Comparison of ENCODE assay signal across 8 mouse cellular contexts in genomic region chr15:79328939-79329275, GRCm38 (mm10). TPM values are rescaled to one million over a fixed set of nuclear protein-coding genes. Genes with fewer than 3 reads are reported as not detected.
DNase-seq lines count a peak whose midpoint lies in the region; ATAC-seq and TF ChIP-seq lines count a peak whose summit lies in the region.
"Had no signal": no experiment of that assay in that cellular context is flagged by ENCODE, and none has a peak within 500 bp of the region (broad histone marks: within the 10 kb centered on the region; RNA-seq: fewer than 3 reads in every experiment).

No protein-coding gene starts in this region.

- no peak overlapping the region for H3K9ac ChIP-seq in lung, embryonic 14.5 days
- H3K9ac ChIP-seq in hindbrain, embryonic 14.5 days = no peak overlapping the region
- H3K9ac ChIP-seq in midbrain, postnatal 0 days (replicated peaks; ENCODE audit: low read length, poor library complexity, severe bottlenecking) = no peak overlapping the region
- H3K9ac ChIP-seq: limb, embryonic 15.5 days had no signal

- H3K4me1 ChIP-seq in lung, embryonic 14.5 days (ENCODE audit: insufficient read depth) = peaks cover 12% of the 10 kb centered on the region
- H3K4me1 ChIP-seq in bone marrow macrophage, adult 2 months (ENCODE audit: control insufficient read depth, insufficient read depth, low read length) = peaks cover 48% of the 10 kb centered on the region
- peaks cover 23% of the 10 kb centered on the region for H3K4me1 ChIP-seq in hindbrain, embryonic 14.5 days (replicated peaks; ENCODE audit: control insufficient read depth, insufficient read depth, low read length)
- 0 out of 2 replicates have a peak, but pooled peaks cover 6% of the 10 kb centered on the region for H3K4me1 ChIP-seq in midbrain, postnatal 0 days (ENCODE audit: insufficient read depth, low read length)

- H3K9me3 ChIP-seq in lung, embryonic 14.5 days (ENCODE audit: low read depth, low read length) = no peaks in the 10 kb centered on the region
- no peaks in the 10 kb centered on the region for H3K9me3 ChIP-seq in hindbrain, embryonic 14.5 days (ENCODE audit: control insufficient read depth, low read length)
- H3K9me3 ChIP-seq in midbrain, postnatal 0 days (ENCODE audit: low read length) = no peaks in the 10 kb centered on the region
- H3K9me3 ChIP-seq: limb, embryonic 15.5 days had no signal

- TF ChIP-seq CTCF in lung, embryonic 14.5 days (IDR thresholded peaks at IDR 0.05; ENCODE audit: low read depth) = no peak
- TF ChIP-seq CTCF in bone marrow macrophage, adult 2 months (IDR thresholded peaks at IDR 0.05; ENCODE audit: low read depth, low read length) = no peak
- no peak; the same call in 1 of the 2 replicates for TF ChIP-seq CTCF in midbrain, postnatal 0 days (IDR thresholded peaks at IDR 0.05)

- WGBS in lung, embryonic 14.5 days = 85% methylated on average over 4 of the region's 4 CpGs
- WGBS in hindbrain, embryonic 14.5 days = 93% methylated on average over 4 of the region's 4 CpGs
- WGBS in midbrain, postnatal 0 days = 94% methylated on average over 4 of the region's 4 CpGs

- H3K4me3 ChIP-seq in lung, embryonic 14.5 days (ENCODE audit: low read depth, low read length) = no peak overlapping the region; the same call in 1 of the 2 replicates
- H3K4me3 ChIP-seq in bone marrow macrophage, adult 2 months (ENCODE audit: insufficient read depth, low read length) = no peak overlapping the region
- H3K4me3 ChIP-seq in hindbrain, embryonic 14.5 days (replicated peaks; ENCODE audit: low read length) = peak overlapping the region; percentile 51; the same call in 1 of the 2 replicates
- H3K4me3 ChIP-seq in midbrain, postnatal 0 days (ENCODE audit: low read depth, low read length) = no peak overlapping the region

- H3K27ac ChIP-seq in lung, embryonic 14.5 days (ENCODE audit: low read depth) = no peak overlapping the region; the same call in 1 of the 2 replicates
- 0 out of 2 replicates have a peak overlapping the region, but pooled peaks have one; percentile 60 for H3K27ac ChIP-seq in bone marrow macrophage, adult 2 months (ENCODE audit: insufficient read depth, low read depth, low read length)
- no peak overlapping the region for H3K27ac ChIP-seq in hindbrain, embryonic 14.5 days
- H3K27ac ChIP-seq in midbrain, postnatal 0 days (ENCODE audit: low read depth, low read length) = no peak overlapping the region

- ATAC-seq in lung, embryonic 14.5 days (ENCODE audit: insufficient read depth) = no peak
- no peak for ATAC-seq in hindbrain, embryonic 14.5 days (ENCODE audit: low FRiP score)
- no peak for ATAC-seq in midbrain, postnatal 0 days (ENCODE audit: low FRiP score)

- H3K4me2 ChIP-seq in lung, embryonic 14.5 days = peak overlapping the region; percentile 86
- peak overlapping the region; percentile 69 for H3K4me2 ChIP-seq in hindbrain, embryonic 14.5 days (replicated peaks)
- peak overlapping the region; percentile 78; the same call in 1 of the 2 replicates for H3K4me2 ChIP-seq in midbrain, postnatal 0 days (ENCODE audit: low read depth, low read length, poor library complexity, severe bottlenecking)

- no peaks in the 10 kb centered on the region for H3K27me3 ChIP-seq in lung, embryonic 14.5 days (ENCODE audit: insufficient read depth, low read length)
- H3K27me3 ChIP-seq in hindbrain, embryonic 14.5 days (ENCODE audit: control insufficient read depth, insufficient read depth, low read length) = no peaks in the 10 kb centered on the region
- H3K27me3 ChIP-seq in midbrain, postnatal 0 days (ENCODE audit: insufficient read depth, low read length) = no peaks in the 10 kb centered on the region
- H3K27me3 ChIP-seq: limb, embryonic 15.5 days had no signal

- TF ChIP-seq POLR2A in bone marrow macrophage, adult 2 months (IDR thresholded peaks at IDR 0.05; ENCODE audit: borderline replicate concordance, low read depth, low read length) = no peak

- H3K36me3 ChIP-seq in lung, embryonic 14.5 days (ENCODE audit: insufficient read depth) = no peaks in the 10 kb centered on the region
- H3K36me3 ChIP-seq in hindbrain, embryonic 14.5 days (replicated peaks; ENCODE audit: control insufficient read depth, insufficient read depth) = no peaks in the 10 kb centered on the region
- H3K36me3 ChIP-seq in midbrain, postnatal 0 days (ENCODE audit: insufficient read depth, low read length) = no peaks in the 10 kb centered on the region
- H3K36me3 ChIP-seq: limb, embryonic 15.5 days had no signal

- no peak for DNase-seq in lung, embryonic 14.5 days
- DNase-seq in lung, postnatal 14 days = no peak
- no peak for DNase-seq in hindbrain, embryonic 14.5 days (ENCODE audit: low spot score)
- no peak for DNase-seq in midbrain, postnatal 0 days (ENCODE audit: low spot score)
- DNase-seq in cerebellum, adult 18-20 months = no peak
- no peak for DNase-seq in frontal cortex, postnatal 36 days (ENCODE audit: low spot score in 2 of 2)

RNA-seq across cellular contexts. Expression of gene Pla2g6, which starts 0.7 kb away (rescaled TPM):
- 15.2 and 18.4 TPM in 2 replicates for polyA plus RNA-seq in lung, embryonic 14.5 days (2014; fragmentation: Nextera tagmentation; extraction: Ambion mirVana)
- 4.5 and 5.5 TPM in 2 replicates for polyA plus RNA-seq in bone marrow macrophage, adult 2 months (2012; ENCODE audit: insufficient read depth, insufficient read length, missing spikeins)
- polyA plus RNA-seq in hindbrain, embryonic 14.5 days (2014; fragmentation: Nextera tagmentation; extraction: Ambion mirVana) = 21.2 and 22.9 TPM in 2 replicates
- total RNA-seq in midbrain, postnatal 0 days (2014; rRNA removed) = 26.8 and 35.3 TPM in 2 replicates
- 14.5 and 17.6 TPM in 2 replicates for polyA plus RNA-seq in midbrain, postnatal 0 days (2015; fragmentation: Nextera tagmentation; extraction: Ambion mirVana)

RNA-seq across cellular contexts. Expression of gene Maff, which starts 17.5 kb away (rescaled TPM):
- 3.3 and 4.3 TPM in 2 replicates for polyA plus RNA-seq in lung, embryonic 14.5 days (2014; fragmentation: Nextera tagmentation; extraction: Ambion mirVana)
- 0.90 and 1.5 TPM in 2 replicates for polyA plus RNA-seq in bone marrow macrophage, adult 2 months (2012; ENCODE audit: insufficient read depth, insufficient read length, missing spikeins)
- 1.1 TPM in 2 replicates for polyA plus RNA-seq in hindbrain, embryonic 14.5 days (2014; fragmentation: Nextera tagmentation; extraction: Ambion mirVana)
- total RNA-seq in midbrain, postnatal 0 days (2014; rRNA removed) = 4.0 and 5.4 TPM in 2 replicates
- polyA plus RNA-seq in midbrain, postnatal 0 days (2015; fragmentation: Nextera tagmentation; extraction: Ambion mirVana) = 0.93 and 1.2 TPM in 2 replicates

RNA-seq across cellular contexts. Expression of gene Baiap2l2, which starts 43.6 kb away (rescaled TPM):
- 3.1 and 3.9 TPM in 2 replicates for polyA plus RNA-seq in lung, embryonic 14.5 days (2014; fragmentation: Nextera tagmentation; extraction: Ambion mirVana)
- polyA plus RNA-seq in bone marrow macrophage, adult 2 months (2012; ENCODE audit: insufficient read depth, insufficient read length, missing spikeins) = not detected in 2 replicates
- 2.3 and 2.6 TPM in 2 replicates for polyA plus RNA-seq in hindbrain, embryonic 14.5 days (2014; fragmentation: Nextera tagmentation; extraction: Ambion mirVana)
- 3.0 and 3.1 TPM in 2 replicates for total RNA-seq in midbrain, postnatal 0 days (2014; rRNA removed)
- polyA plus RNA-seq in midbrain, postnatal 0 days (2015; fragmentation: Nextera tagmentation; extraction: Ambion mirVana) = 8.0 and 8.5 TPM in 2 replicates
